ENCODE assay signal across 11 mouse cellular contexts in genomic region chr3:129553173-129553572, GRCm38 (mm10). TPM values are rescaled to one million over a fixed set of nuclear protein-coding genes. Genes with fewer than 3 reads are reported as not detected.
A peak's percentile ranks its signal among the peaks of the same experiment; 100 is the strongest.
DNase-seq lines count a peak whose midpoint lies in the region; ATAC-seq and TF ChIP-seq lines count a peak whose summit lies in the region.
"Had no signal": no experiment of that assay in that cellular context is flagged by ENCODE, and none has a peak within 500 bp of the region (broad histone marks: within the 10 kb centered on the region; RNA-seq: fewer than 3 reads in every experiment).

No protein-coding gene starts in this region.

- H3K36me3 ChIP-seq in heart, embryonic 16.5 days (ENCODE audit: control insufficient read depth, insufficient read depth) = no peaks in the 10 kb centered on the region
- H3K36me3 ChIP-seq in hindbrain, postnatal 0 days (ENCODE audit: insufficient read depth, low read length) = no peaks in the 10 kb centered on the region
- H3K36me3 ChIP-seq: midbrain, embryonic 15.5 days had no signal

- H3K9me3 ChIP-seq in heart, embryonic 16.5 days (replicated peaks; ENCODE audit: control insufficient read depth, low read length) = no peaks in the 10 kb centered on the region
- H3K9me3 ChIP-seq in hindbrain, postnatal 0 days (ENCODE audit: low read length) = no peaks in the 10 kb centered on the region
- H3K9me3 ChIP-seq: midbrain, embryonic 15.5 days had no signal

- TF ChIP-seq CTCF in hindbrain, postnatal 0 days (IDR thresholded peaks at IDR 0.05; ENCODE audit: low read depth) = no peak

- H3K4me1 ChIP-seq in heart, embryonic 16.5 days (ENCODE audit: control insufficient read depth, insufficient read depth, low read length) = peaks cover 7% of the 10 kb centered on the region
- no peaks in the 10 kb centered on the region for H3K4me1 ChIP-seq in hindbrain, postnatal 0 days (ENCODE audit: insufficient read depth, low read length)
- H3K4me1 ChIP-seq: midbrain, embryonic 15.5 days had no signal

- ATAC-seq in heart, embryonic 16.5 days (replicated peaks; ENCODE audit: extremely low read depth, insufficient read depth, low FRiP score) = 0 out of 2 replicates have a peak, but pooled peaks have one; percentile 52
- peak; percentile 95 for ATAC-seq in megakaryocyte-erythroid progenitor cell, adult 5-6 weeks (replicated peaks; ENCODE audit: low FRiP score, low TSS enrichment, poor library complexity, severe bottlenecking)
- ATAC-seq in hindbrain, postnatal 0 days = no peak
- ATAC-seq: forebrain, embryonic 16.5 days; midbrain, embryonic 15.5 days had no signal

- no peak overlapping the region for H3K9ac ChIP-seq in heart, embryonic 16.5 days (ENCODE audit: low read length)
- no peak overlapping the region for H3K9ac ChIP-seq in hindbrain, postnatal 0 days (replicated peaks; ENCODE audit: low read length)
- H3K9ac ChIP-seq: midbrain, embryonic 15.5 days had no signal

- H3K4me3 ChIP-seq in heart, embryonic 16.5 days (ENCODE audit: low read length) = no peak overlapping the region
- H3K4me3 ChIP-seq in hindbrain, postnatal 0 days (ENCODE audit: low read length) = no peak overlapping the region
- H3K4me3 ChIP-seq: midbrain, embryonic 15.5 days had no signal

- H3K4me2 ChIP-seq in heart, embryonic 16.5 days (ENCODE audit: low read depth, low read length) = no peak overlapping the region
- H3K4me2 ChIP-seq in hindbrain, postnatal 0 days (ENCODE audit: low read depth, low read length) = no peak overlapping the region
- H3K4me2 ChIP-seq: midbrain, embryonic 15.5 days had no signal

- no peak overlapping the region for H3K27ac ChIP-seq in heart, embryonic 16.5 days (ENCODE audit: low read length)
- no peak overlapping the region for H3K27ac ChIP-seq in hindbrain, postnatal 0 days
- H3K27ac ChIP-seq: midbrain, embryonic 15.5 days had no signal

- no peak for DNase-seq in heart, adult 8-10 months (ENCODE audit: low spot score)
- peak; percentile 89 for DNase-seq in induced T-regulatory cell, adult 2 months (ENCODE audit: low read depth)
- DNase-seq in thymus, postnatal 10 days (ENCODE audit: low spot score in 2 of 2) = peak; percentile 81 to 82
- DNase-seq in hindbrain, postnatal 0 days (ENCODE audit: low spot score) = no peak
- DNase-seq in cerebellum, adult 11-12 months = no peak
- no peak for DNase-seq in urinary bladder, postnatal 14 days (ENCODE audit: low spot score)
- DNase-seq: adrenal gland, adult 8-10 months had no signal

- 80% methylated on average over 9 of the region's 9 CpGs for WGBS in heart, embryonic 16.5 days
- 89% methylated on average over 9 of the region's 9 CpGs for WGBS in hindbrain, postnatal 0 days

- no peaks in the 10 kb centered on the region for H3K27me3 ChIP-seq in heart, embryonic 16.5 days (ENCODE audit: control insufficient read depth, insufficient read depth, low read length)
- H3K27me3 ChIP-seq in hindbrain, postnatal 0 days (ENCODE audit: insufficient read depth, low read length) = no peaks in the 10 kb centered on the region
- H3K27me3 ChIP-seq: midbrain, embryonic 15.5 days had no signal

RNA-seq across cellular contexts. Expression of gene Elovl6, which starts 21.0 kb away (rescaled TPM):
- polyA plus RNA-seq in heart, embryonic 16.5 days (2015; fragmentation: Nextera tagmentation; extraction: Ambion mirVana) = 8.2 and 10.2 TPM in 2 replicates
- 1 to 10 TPM in 2 of 4 experiments, under 1 TPM in 2; 0.40 to 1.1 (median 0.92) TPM for total RNA-seq in heart, adult 8-10 months (2022)
- 13.0 and 19.4 TPM in 2 replicates for total RNA-seq in megakaryocyte-erythroid progenitor cell, adult 5-6 weeks (2014; fragmentation: Nextera tagmentation)
- 15.8 and 17.0 TPM in 2 replicates for total RNA-seq in megakaryocyte-erythroid progenitor cell, adult 5-6 weeks (2017)
- 49.3 and 56.1 TPM in 2 replicates for total RNA-seq in hindbrain, postnatal 0 days (2014; rRNA removed)
- polyA plus RNA-seq in hindbrain, postnatal 0 days (2015; fragmentation: Nextera tagmentation; extraction: Ambion mirVana) = 38.0 and 40.8 TPM in 2 replicates

Comparison
In these comparisons a context has a peak if more than half of its experiments do, and no peak if none do; other contexts are left out.
1. DNase-seq: peak in induced T-regulatory cell, adult 2 months (single experiment) and thymus, postnatal 10 days (2 of 2); none in heart, adult 8-10 months (single experiment), hindbrain, postnatal 0 days (single experiment), cerebellum, adult 11-12 months (single experiment) and urinary bladder, postnatal 14 days (single experiment).
2. RNA of gene Elovl6, which starts 21.0 kb away (total RNA-seq): 49.3 to 56.1 TPM in hindbrain, postnatal 0 days and 13.0 to 19.4 TPM in megakaryocyte-erythroid progenitor cell, adult 5-6 weeks; 0.40 to 1.1 TPM in heart, adult 8-10 months; every median in the first group is over 4 times any median in the second.